ENCODE assay signal across 16 mouse cellular contexts in genomic region chr9:6345366-6345765, GRCm38 (mm10).
DNase-seq lines count a peak whose midpoint lies in the region; ATAC-seq and TF ChIP-seq lines count a peak whose summit lies in the region.
"Had no signal": no experiment of that assay in that cellular context is flagged by ENCODE, and none has a peak within 500 bp of the region (broad histone marks: within the 10 kb centered on the region; RNA-seq: fewer than 3 reads in every experiment).

No protein-coding gene starts in this region.

- DNase-seq in stomach, postnatal 0 days (ENCODE audit: low spot score) = no peak
- DNase-seq in heart, postnatal 10 days = no peak
- DNase-seq: adrenal gland, adult 2 months; adrenal gland, postnatal 10 days; adrenal gland, postnatal 25 days; cerebellum, adult 11 months; cerebellum, adult 18-20 months had no signal

- H3K9ac ChIP-seq in stomach, embryonic 15.5 days = no peak overlapping the region
- no peak overlapping the region for H3K9ac ChIP-seq in stomach, postnatal 0 days (ENCODE audit: low read length)
- H3K9ac ChIP-seq in intestine, embryonic 15.5 days = no peak overlapping the region
- H3K9ac ChIP-seq in intestine, postnatal 0 days (ENCODE audit: low read depth, low read length) = no peak overlapping the region
- no peak overlapping the region for H3K9ac ChIP-seq in midbrain, embryonic 15.5 days
- H3K9ac ChIP-seq: embryonic facial prominence, embryonic 13.5 days; embryonic facial prominence, embryonic 15.5 days; forebrain, embryonic 12.5 days had no signal

- H3K4me3 ChIP-seq in stomach, embryonic 15.5 days (replicated peaks) = no peak overlapping the region
- H3K4me3 ChIP-seq in stomach, postnatal 0 days (ENCODE audit: low read depth, low read length) = no peak overlapping the region
- H3K4me3 ChIP-seq in intestine, embryonic 15.5 days (replicated peaks) = no peak overlapping the region
- H3K4me3 ChIP-seq in intestine, postnatal 0 days (ENCODE audit: low read depth, low read length) = no peak overlapping the region
- H3K4me3 ChIP-seq in midbrain, embryonic 15.5 days = no peak overlapping the region
- H3K4me3 ChIP-seq: embryonic facial prominence, embryonic 13.5 days; embryonic facial prominence, embryonic 15.5 days; erythroblast, embryonic 14.5 days; forebrain, embryonic 10.5 days; forebrain, embryonic 12.5 days had no signal

- 29% methylated on average over 1 of the region's 1 CpGs for WGBS in stomach, embryonic 15.5 days
- 52% methylated on average over 1 of the region's 1 CpGs for WGBS in stomach, postnatal 0 days
- WGBS in intestine, embryonic 15.5 days = 51% methylated on average over 1 of the region's 1 CpGs
- 46% methylated on average over 1 of the region's 1 CpGs for WGBS in intestine, postnatal 0 days
- whole genome bisulfite sequencing in midbrain, embryonic 15.5 days = 76% methylated on average over 1 of the region's 1 CpGs

- no peak overlapping the region for H3K4me2 ChIP-seq in stomach, embryonic 15.5 days
- H3K4me2 ChIP-seq in stomach, postnatal 0 days (replicated peaks; ENCODE audit: low read depth) = no peak overlapping the region
- H3K4me2 ChIP-seq in intestine, embryonic 15.5 days (replicated peaks) = no peak overlapping the region
- no peak overlapping the region for H3K4me2 ChIP-seq in intestine, postnatal 0 days (replicated peaks; ENCODE audit: low read depth)
- no peak overlapping the region for H3K4me2 ChIP-seq in midbrain, embryonic 15.5 days
- H3K4me2 ChIP-seq: embryonic facial prominence, embryonic 13.5 days; embryonic facial prominence, embryonic 15.5 days; forebrain, embryonic 12.5 days had no signal

- no peak for ATAC-seq in stomach, embryonic 15.5 days (ENCODE audit: insufficient read depth, low FRiP score, low read depth)
- no peak for ATAC-seq in stomach, postnatal 0 days (ENCODE audit: low FRiP score, low TSS enrichment)
- ATAC-seq in intestine, embryonic 15.5 days = peak; percentile 58
- ATAC-seq in intestine, postnatal 0 days = peak; percentile 82
- no peak for ATAC-seq in midbrain, embryonic 15.5 days (replicated peaks)

- no peak for TF ChIP-seq EP300 in stomach, postnatal 0 days (optimal IDR thresholded peaks at IDR 0.05)

- H3K4me1 ChIP-seq in stomach, embryonic 15.5 days = no peaks in the 10 kb centered on the region
- no peaks in the 10 kb centered on the region for H3K4me1 ChIP-seq in stomach, postnatal 0 days (replicated peaks; ENCODE audit: control insufficient read depth, insufficient read depth)
- H3K4me1 ChIP-seq in intestine, embryonic 15.5 days (replicated peaks) = 0 out of 2 replicates have a peak, but pooled peaks cover 3% of the 10 kb centered on the region
- H3K4me1 ChIP-seq in intestine, postnatal 0 days (replicated peaks; ENCODE audit: control insufficient read depth, insufficient read depth, low read length) = peaks cover 8% of the 10 kb centered on the region
- no peaks in the 10 kb centered on the region for H3K4me1 ChIP-seq in midbrain, embryonic 15.5 days
- H3K4me1 ChIP-seq: embryonic facial prominence, embryonic 15.5 days had no signal

- intact Hi-C loops in heart, postnatal 10 days (cut with DNase I) = no loop called here

- no peaks in the 10 kb centered on the region for H3K36me3 ChIP-seq in stomach, embryonic 15.5 days
- no peaks in the 10 kb centered on the region for H3K36me3 ChIP-seq in stomach, postnatal 0 days (ENCODE audit: control insufficient read depth, insufficient read depth, low read length)
- H3K36me3 ChIP-seq in intestine, embryonic 15.5 days = no peaks in the 10 kb centered on the region
- H3K36me3 ChIP-seq in intestine, postnatal 0 days (ENCODE audit: control insufficient read depth, insufficient read depth) = no peaks in the 10 kb centered on the region
- no peaks in the 10 kb centered on the region for H3K36me3 ChIP-seq in midbrain, embryonic 15.5 days (replicated peaks)
- H3K36me3 ChIP-seq: embryonic facial prominence, embryonic 13.5 days; embryonic facial prominence, embryonic 15.5 days; forebrain, embryonic 10.5 days; forebrain, embryonic 12.5 days had no signal

- H3K9me3 ChIP-seq in stomach, embryonic 15.5 days = no peaks in the 10 kb centered on the region
- H3K9me3 ChIP-seq in stomach, postnatal 0 days (ENCODE audit: control insufficient read depth, low read length) = no peaks in the 10 kb centered on the region
- H3K9me3 ChIP-seq in intestine, embryonic 15.5 days = no peaks in the 10 kb centered on the region
- no peaks in the 10 kb centered on the region for H3K9me3 ChIP-seq in intestine, postnatal 0 days (ENCODE audit: control insufficient read depth)
- H3K9me3 ChIP-seq in midbrain, embryonic 15.5 days = no peaks in the 10 kb centered on the region
- H3K9me3 ChIP-seq: embryonic facial prominence, embryonic 13.5 days; embryonic facial prominence, embryonic 15.5 days; forebrain, embryonic 10.5 days; forebrain, embryonic 12.5 days had no signal

- 0 out of 2 replicates have a peak overlapping the region, but pooled peaks have one; percentile 21 for H3K27ac ChIP-seq in stomach, embryonic 15.5 days
- H3K27ac ChIP-seq in stomach, postnatal 0 days (replicated peaks) = no peak overlapping the region
- H3K27ac ChIP-seq in intestine, embryonic 15.5 days = no peak overlapping the region
- peak overlapping the region; percentile 29; the same call in 1 of the 2 replicates for H3K27ac ChIP-seq in intestine, postnatal 0 days (ENCODE audit: low read depth, low read length)
- no peak overlapping the region for H3K27ac ChIP-seq in midbrain, embryonic 15.5 days
- H3K27ac ChIP-seq: embryonic facial prominence, embryonic 13.5 days; embryonic facial prominence, embryonic 15.5 days; forebrain, embryonic 10.5 days; forebrain, embryonic 12.5 days had no signal

- H3K27me3 ChIP-seq in stomach, embryonic 15.5 days (replicated peaks) = no peaks in the 10 kb centered on the region
- no peaks in the 10 kb centered on the region for H3K27me3 ChIP-seq in stomach, postnatal 0 days (ENCODE audit: control insufficient read depth, insufficient read depth, low read length)
- H3K27me3 ChIP-seq in intestine, embryonic 15.5 days (replicated peaks) = no peaks in the 10 kb centered on the region
- no peaks in the 10 kb centered on the region for H3K27me3 ChIP-seq in intestine, postnatal 0 days (replicated peaks; ENCODE audit: control insufficient read depth, insufficient read depth, low read length)
- H3K27me3 ChIP-seq in midbrain, embryonic 15.5 days (replicated peaks) = no peaks in the 10 kb centered on the region
- H3K27me3 ChIP-seq: embryonic facial prominence, embryonic 13.5 days; embryonic facial prominence, embryonic 15.5 days; forebrain, embryonic 12.5 days had no signal

- TF ChIP-seq CTCF in stomach, postnatal 0 days (IDR thresholded peaks at IDR 0.05; ENCODE audit: low read depth) = no peak
- TF ChIP-seq CTCF in intestine, postnatal 0 days (IDR thresholded peaks at IDR 0.05; ENCODE audit: low read depth) = no peak

Comparison
In these comparisons a context has a peak if more than half of its experiments do, and no peak if none do; other contexts are left out.
1. H3K27ac ChIP-seq: peak in stomach, embryonic 15.5 days (single experiment) and intestine, postnatal 0 days (single experiment); none in stomach, postnatal 0 days (single experiment), intestine, embryonic 15.5 days (single experiment) and midbrain, embryonic 15.5 days (single experiment).
2. ATAC-seq: peak in intestine, embryonic 15.5 days (single experiment) and intestine, postnatal 0 days (single experiment); none in stomach, embryonic 15.5 days (single experiment), stomach, postnatal 0 days (single experiment) and midbrain, embryonic 15.5 days (single experiment).